Mouse (Mus musculus) gastrocnemius, postnatal 14 days (tissue): ENCODE measurements around the gene Clstn2. TPM values are rescaled to one million over a fixed set of nuclear protein-coding genes. Genes with fewer than 3 reads are reported as not detected.

ENCODE experiments used
- DNase-seq: peaks from one replicate; pipeline ENCODE4 v3.0.0; 2021; ENCODE audit warnings: mixed read lengths
- intact Hi-C: fragments of 180-260 bp; cut with DNase I; formaldehyde crosslinking; loops from one replicate; pipeline ENCODE4 v1.15.1; 2025; ENCODE audit warnings: low total_unique reads
- long read RNA-seq, 2 experiments: library from polyadenylated mRNA; stranded (forward); transcript quantifications; one replicate each; pipeline ENCODE4 v2.0.0; 2021
- total RNA-seq, 2 experiments: library from RNA; stranded (reverse); gene quantifications; 2 replicates each; pipeline ENCODE4 v1.2.3; 2021

Clstn2 gene
- 1 to 10 TPM; 2.6 to 2.7 TPM for total RNA-seq
- long read RNA-seq, experiment 1, partial matches to known transcripts = 0 of 1 reads
- long read RNA-seq, experiment 1, other reads (novel, unspliced or antisense) = 1 of 1 reads
- long read RNA-seq, experiment 2 = 0 reads

GRCm38 (mm10) chr9:98032573-98033272 is at the start of gene Clstn2:
Gene Clstn2, minus strand, starts transcription at chr9:98033181.
- intact Hi-C loops = no loop called here
- DNase-seq = peak; percentile 49

DNA sequence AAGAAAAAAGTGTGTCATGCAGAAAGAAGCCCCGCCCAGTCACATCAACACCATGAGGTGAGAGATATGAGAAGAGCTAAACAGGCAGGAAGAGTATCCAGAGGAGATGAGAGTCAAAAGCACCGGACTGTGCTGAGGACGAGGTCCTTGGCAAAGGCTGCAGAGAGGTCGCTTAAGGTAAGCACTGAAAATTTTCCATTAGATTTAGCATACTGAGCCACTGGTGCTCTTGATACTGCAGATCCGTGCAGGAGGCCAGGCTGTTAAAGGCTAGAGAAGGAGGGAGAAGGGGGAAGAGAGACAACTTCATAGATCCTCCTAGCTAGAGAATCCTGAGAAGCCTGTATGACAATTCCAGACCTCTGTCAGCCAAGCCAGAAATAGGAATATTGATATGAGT is 34.8 kb upstream of the Clstn2 start:
- DNase-seq = no peak
- intact Hi-C loops = no loop called here

DNA sequence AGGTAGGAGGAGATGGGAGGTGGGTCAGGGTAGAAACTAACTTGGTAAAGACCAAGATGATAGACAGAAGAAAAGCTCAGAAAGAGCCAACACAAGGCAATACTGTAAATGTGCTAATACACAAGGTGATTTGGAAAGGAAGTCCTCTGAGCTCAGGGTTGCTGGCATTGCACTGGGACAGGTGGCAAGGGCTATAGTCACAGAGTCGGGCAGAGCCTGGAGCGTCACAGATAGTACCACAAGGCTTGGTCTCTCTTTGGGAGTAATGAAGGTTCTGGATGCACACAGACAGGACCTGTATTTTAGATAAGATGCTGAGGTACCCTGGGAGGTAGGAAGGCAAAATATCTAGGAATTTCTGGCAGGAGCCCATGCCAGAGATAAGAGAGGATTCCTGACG is 28.7 kb upstream of the Clstn2 start:
- intact Hi-C loops = no loop called here
- no peak for DNase-seq

GRCm38 (mm10) chr9:98057291-98057690 is 24.3 kb upstream of the Clstn2 start:
- DNase-seq = no peak
- intact Hi-C loops = no loop called here

DNA sequence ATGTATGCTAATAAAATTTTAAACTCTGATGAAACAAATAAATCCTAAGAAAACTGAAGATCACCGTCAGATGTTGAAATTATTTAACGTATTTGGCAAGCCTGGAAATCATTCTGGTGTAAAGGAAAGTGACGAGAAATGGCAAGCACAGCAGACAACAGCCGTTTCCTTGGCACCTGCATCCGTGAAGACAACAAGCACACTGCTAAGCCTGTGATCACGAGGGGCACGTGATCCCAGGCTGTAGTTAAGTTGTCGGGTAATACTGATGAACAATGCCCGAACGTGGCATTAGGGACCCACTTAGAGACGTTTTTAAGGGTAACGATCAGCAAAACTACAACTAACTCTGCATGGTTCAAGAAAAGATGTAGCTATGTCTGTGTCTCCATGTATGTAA is 18.4 kb upstream of the Clstn2 start:
- intact Hi-C loops = no loop called here
- no peak for DNase-seq

- intact Hi-C loops = no loop called here
- DNase-seq = peak; percentile 9
Observed at GRCm38 (mm10) chr9:98033273-98033855, 383 bp upstream of the Clstn2 start.

DNA sequence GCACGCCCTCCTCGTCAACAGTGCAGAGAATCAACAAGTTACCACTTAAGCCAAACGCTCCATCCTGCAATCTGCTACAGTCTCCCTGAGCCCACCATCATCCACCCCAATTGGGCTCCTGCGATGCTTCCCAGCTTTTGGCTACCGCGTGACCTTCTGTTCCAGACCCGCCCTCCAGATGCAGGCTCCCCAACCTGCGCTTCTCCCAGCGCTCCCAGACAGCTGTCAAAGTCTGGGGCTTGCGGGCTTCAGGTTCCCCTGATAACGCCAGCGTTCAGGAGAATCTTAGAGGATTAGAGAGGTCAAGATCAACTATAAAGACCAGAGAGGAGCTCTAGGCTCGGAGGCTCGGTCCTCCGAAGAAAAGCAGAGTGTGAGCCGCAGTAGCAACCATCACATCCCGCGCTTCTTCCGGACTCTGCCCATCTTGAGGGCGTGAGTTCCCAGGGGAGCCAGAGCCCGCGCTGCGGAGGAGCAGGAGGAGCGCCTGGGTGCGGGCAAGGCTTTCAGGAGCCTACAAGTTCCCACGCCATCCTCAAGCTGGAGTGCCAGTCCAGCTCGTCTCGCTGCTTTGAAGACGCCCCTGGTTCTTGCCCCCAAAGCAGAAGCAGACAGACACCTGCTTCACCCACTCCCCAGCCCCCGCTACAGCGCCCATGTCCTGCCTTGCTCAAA is 946 bp downstream of the Clstn2 start:
- DNase-seq = no peak
- intact Hi-C loops = no loop called here

DNA sequence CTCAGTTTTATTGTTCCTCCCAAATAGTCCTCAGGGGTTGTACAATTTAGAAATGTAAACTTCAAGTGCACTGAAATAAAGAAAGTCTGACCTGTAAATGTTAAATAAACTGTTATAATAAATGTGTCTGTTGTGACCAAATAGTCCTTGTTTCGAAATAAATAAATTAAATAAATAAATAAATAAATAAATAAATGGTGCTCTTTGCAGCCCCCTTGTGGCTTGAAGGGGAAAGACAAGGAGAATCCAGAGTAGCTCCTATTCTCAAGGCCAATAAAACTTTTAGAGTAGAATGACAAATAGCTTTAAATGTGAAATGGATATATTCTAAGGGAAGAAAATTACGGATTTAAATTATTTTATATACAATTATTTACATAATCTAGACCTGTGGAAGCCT is 2.3 kb downstream of the Clstn2 start:
- DNase-seq = no peak

DNA sequence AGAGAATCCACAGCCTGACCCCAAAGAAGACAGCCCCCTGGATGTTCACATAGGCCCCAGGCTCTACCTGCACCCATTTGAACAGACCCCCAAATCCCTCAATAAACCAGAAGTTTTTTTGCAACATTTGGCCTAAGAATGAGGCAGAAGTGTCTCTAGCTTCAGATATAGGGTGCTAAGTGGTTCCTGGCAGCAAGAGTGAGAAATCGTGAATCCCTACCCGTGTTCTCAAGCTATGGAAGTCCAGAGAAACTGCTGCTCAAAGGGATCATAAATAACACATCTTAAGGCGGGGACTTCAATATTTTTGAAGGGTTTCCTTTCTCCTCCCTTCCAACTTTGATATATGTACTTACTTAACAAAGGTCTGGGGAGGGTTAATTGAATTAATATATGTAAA is 7.4 kb downstream of the Clstn2 start:
- intact Hi-C loops = loop anchor here (10.0 kb wide), 1 partner anchor 571 kb away; no protein-coding TSS in a partner anchor
- DNase-seq = no peak

More for the DNA sequence above, 2.3 kb downstream of the Clstn2 start:
- intact Hi-C loops = no loop called here

GRCm38 (mm10) chr9:98023069-98023468 is 9.9 kb downstream of the Clstn2 start:
- no peak for DNase-seq
- intact Hi-C loops = loop anchor here (10.0 kb wide), 1 partner anchor 568 kb away; no protein-coding TSS in a partner anchor

DNA sequence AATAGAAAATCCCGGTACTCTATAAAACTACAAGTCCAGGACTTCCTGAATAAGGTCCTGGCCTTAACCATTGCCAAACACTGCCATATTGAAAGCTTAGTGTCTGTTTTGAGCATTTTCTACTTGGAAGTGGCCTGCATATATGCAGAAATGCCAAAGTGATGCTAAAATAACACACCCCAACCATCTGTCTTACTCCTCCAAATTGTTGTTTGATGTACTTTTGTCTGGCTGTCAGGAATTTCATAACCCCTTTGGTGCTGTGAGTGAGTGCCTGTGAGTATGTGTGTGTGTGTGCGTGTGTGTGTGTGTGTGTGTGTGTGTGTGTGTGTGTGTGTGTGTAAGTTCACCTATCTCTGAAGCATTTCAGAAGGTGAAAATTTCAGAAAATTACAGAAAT is 13.1 kb downstream of the Clstn2 start:
- intact Hi-C loops = loop anchor here (10.0 kb wide), 1 partner anchor 565 kb away; no protein-coding TSS in a partner anchor
- no peak for DNase-seq

DNA sequence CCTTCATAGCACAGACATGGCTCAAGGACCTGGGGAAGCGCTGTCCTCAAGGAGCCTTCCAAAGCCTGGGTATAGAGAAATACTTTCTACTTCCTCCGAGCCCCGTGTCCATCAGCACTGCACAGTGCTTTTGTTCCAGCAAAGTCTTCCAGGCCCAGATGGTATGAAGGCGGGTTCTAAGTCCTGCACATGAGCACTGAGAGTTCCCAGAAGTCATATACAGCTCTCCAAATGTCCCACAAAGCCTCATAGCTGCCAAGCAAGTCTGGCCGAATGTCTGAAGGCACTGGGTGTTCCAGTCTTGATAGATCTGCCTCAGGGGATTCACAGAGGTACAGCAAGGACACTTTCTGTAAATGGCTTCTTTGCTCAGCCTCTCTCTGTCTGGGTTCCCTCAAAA is 14.3 kb downstream of the Clstn2 start:
- no peak for DNase-seq
- intact Hi-C loops = no loop called here

- no peak for DNase-seq
- intact Hi-C loops = no loop called here
Observed at GRCm38 (mm10) chr9:98016576-98016975, 16.4 kb downstream of the Clstn2 start.

- intact Hi-C loops = no loop called here
- DNase-seq = no peak
Observed at GRCm38 (mm10) chr9:97996349-97996748, 36.6 kb downstream of the Clstn2 start.

GRCm38 (mm10) chr9:97995723-97996122 is 37.3 kb downstream of the Clstn2 start:
- intact Hi-C loops = no loop called here
- DNase-seq = no peak

GRCm38 (mm10) chr9:97992131-97992530 is 40.9 kb downstream of the Clstn2 start:
- intact Hi-C loops = no loop called here
- DNase-seq = no peak

DNA sequence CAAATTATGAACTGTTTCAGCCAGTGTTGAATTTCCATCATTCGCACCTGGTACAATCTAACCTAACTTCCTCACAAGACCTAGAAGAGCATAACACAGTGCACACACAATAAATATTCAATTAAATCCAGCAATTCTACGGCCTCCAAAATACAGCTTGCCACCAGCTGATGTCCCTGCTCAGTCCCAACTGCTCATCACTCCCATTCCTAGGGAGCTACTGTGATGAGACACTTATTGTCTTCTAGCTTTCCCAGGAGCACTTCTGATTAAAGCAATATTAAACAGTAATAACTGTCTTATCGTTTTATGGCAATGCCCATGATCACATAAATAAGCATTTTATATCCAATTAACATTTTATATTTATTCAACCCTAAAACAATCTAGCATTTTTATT is 55.6 kb downstream of the Clstn2 start:
- no peak for DNase-seq
- intact Hi-C loops = no loop called here

GRCm38 (mm10) chr9:97974801-97975347 is 58.1 kb downstream of the Clstn2 start:
- intact Hi-C loops = no loop called here
- DNase-seq = no peak

GRCm38 (mm10) chr9:97966691-97967090 is 66.3 kb downstream of the Clstn2 start:
- intact Hi-C loops = no loop called here

DNA sequence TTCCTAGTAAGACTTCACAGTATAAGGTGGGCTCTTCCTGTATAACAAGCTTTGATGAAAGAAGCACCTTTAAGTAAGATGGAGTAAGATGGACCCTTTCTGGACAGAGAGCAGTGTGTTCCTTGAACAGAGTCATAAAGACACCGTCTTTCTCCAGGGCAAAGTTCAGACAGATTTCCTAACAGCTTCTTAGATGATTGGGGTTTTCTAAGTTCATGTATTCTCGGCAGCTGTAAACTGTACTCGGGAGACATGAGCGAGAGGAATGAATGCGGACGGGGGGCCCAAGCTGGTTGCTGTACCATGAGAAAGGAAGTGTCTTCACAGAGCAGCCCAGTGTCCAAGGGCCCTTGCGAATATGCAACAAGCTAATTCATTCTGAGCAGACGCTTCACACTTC is 75.5 kb downstream of the Clstn2 start:
- DNase-seq = no peak
- intact Hi-C loops = no loop called here

More at GRCm38 (mm10) chr9:97966691-97967090, 66.3 kb downstream of the Clstn2 start:
- DNase-seq = no peak
